Mouse (Mus musculus) naive thymus-derived CD4-positive, alpha-beta T cell, adult 2 months (primary cell): ENCODE measurements at regions not wholly inside any gene's neighbourhood (a gene's known extent, or its start where the extent isn't known, plus 50 kb on each side); places are given as distances from the start of the nearest gene placed in this dataset.

ENCODE experiments used
- DNase-seq: peaks from one replicate; pipeline ENCODE4 v3.0.0-alpha.2; 2011; ENCODE audit warnings: low read depth

DNA sequence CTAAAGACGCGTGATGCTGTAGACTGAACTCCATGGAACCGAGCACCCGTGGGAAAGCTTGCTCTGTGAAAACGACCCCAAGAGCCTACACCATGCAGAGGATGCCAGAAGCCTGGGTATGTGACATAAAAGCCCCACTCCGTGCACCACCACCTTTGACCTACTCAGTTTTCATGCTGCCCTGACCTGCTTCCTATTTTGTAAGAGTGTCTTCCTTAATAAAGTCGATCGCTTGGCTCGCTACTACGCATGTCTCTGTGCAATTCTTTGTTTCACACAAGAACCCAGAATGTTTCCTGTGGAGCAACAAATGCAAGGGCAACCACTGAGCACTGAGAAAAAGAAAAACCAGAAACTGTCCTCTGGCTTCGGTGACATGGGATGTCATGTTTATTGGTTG is 60.5 kb downstream of the Sec61b start:
- no peak for DNase-seq

DNA sequence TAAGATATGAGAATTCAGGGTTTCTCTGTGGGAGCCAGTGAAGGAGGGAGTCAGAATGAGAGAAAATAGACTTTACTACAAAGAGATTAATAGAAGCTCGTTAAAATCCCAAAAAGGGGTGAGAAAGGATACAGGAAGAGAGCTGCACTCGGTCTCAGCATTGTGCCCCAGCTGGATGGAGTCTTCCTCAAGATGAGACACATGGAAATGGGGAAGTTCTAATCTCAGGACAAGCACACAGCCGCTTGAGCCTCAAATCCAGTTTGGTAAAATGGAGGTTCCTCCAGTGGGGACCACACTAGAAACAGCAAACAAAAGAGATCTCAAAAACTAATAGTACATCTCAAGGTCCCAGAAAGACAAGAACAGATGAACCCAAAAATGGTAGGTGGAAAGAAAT is 93.2 kb downstream of the Sec61b start:
- no peak for DNase-seq

DNA sequence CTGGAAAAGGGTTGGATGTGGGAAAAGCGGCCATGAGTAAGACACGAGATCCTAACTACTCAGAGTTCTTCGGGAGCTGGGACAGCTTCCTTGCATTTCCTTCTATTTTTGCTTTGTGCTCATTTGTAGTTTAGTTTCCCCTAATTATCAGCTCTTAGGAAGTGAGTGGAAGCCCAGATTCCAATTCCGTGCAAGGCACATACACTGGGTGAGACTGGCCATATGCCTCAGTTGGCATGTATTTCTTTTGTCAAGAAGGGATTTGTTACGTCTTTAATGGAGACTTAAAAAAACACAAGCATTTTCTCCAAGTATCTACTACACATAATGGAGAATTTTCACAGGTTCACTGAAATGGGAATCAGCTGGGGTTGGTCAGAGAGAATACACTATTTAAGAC is 96.4 kb downstream of the Sec61b start:
- no peak for DNase-seq

DNA sequence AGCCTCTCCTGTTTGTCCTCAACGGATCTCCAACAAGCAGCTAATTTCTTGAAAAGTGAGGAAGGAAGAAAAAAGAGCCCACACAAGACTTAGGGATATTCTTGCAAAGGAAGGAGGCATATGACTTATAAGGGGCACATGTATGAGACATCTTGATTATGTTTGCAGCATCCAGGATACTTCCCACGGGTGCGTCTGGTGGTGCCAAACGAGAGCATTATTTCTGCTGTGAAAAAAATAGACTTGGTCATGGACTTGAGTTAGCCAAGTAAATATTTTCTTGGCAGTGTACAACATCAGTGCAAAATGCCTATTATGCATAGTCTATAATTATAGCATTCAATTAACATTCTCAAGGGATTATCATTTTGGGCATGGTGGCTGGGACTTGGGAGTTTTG is 101.6 kb downstream of the Sec61b start:
- no peak for DNase-seq

DNA sequence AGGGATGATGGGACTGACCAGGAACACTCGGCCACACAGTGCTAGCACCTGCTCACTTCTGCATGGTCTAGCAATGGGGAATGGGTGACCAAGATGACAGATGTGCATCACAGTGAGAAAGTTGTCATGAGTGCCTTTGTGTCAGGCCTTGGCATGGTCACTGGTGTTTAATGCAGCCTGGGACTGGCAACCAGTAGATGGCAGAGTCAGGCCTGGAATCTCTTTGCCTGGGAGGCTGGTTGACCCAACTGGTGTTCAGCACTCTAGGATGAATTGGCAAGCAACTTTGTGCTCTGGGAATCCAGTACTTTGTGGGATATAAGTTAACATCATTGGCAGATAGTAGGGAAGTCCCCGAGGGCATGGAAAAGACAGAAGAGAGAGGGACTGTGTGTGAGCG is 103.0 kb downstream of the Sec61b start:
- DNase-seq: no peak

DNA sequence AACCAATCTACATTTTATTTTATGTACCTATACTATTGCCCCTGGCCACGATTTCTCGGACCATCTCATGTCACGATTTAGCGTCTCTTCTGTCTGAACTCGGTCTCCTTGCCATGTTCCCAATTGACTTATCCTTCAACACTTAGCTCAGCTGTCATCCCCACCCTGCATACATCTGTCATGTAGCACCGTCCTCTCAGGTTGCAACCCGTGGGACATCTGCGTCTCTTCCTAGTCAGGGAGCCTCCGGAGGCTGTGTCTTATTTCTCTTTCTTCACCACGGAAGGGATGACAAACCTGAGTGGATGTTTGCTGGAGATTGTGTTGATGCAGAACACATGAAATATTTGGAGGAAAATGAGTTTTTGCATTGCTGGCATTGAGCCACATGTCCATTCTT is 104.2 kb downstream of the Sec61b start:
- no peak for DNase-seq

DNA sequence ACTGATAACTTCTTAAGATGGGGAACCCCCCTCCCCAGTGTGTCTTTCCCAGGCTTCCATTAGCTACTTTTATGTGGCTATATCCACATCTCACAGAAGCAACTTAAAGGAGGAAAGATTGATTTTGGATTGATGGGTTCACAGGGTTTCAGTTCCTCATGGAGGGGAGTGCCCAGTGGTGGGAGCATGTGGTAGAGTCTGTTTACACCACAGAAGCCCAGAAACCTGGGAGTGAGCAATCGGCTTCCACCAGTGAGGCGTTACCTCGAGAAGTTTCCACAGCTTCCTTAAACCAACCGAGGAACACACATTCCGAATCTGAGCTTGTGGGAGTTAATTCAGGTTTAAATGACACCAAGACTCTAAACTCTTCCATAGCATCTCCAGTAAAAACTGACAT is 106.1 kb downstream of the Sec61b start:
- DNase-seq: no peak

DNA sequence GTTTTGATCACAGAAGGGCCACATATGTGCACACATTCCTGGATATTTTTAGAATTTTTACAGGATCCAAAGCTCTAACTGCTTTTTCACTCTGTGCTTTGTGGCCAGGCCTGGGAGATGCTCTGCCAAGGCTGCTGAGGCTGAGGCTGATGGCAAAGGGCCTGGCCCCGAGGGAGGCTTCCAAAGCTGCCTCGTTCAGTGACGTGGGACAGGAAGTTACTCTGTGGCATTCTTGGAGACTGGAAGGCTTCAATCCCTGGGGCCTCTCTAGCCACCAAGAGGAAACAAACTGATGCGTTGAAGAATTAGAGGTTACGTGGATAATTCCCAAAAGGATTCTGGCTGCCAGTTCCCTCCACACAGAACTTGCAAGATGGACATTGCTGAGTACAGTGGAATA is 112.8 kb downstream of the Sec61b start:
- no peak for DNase-seq

DNA sequence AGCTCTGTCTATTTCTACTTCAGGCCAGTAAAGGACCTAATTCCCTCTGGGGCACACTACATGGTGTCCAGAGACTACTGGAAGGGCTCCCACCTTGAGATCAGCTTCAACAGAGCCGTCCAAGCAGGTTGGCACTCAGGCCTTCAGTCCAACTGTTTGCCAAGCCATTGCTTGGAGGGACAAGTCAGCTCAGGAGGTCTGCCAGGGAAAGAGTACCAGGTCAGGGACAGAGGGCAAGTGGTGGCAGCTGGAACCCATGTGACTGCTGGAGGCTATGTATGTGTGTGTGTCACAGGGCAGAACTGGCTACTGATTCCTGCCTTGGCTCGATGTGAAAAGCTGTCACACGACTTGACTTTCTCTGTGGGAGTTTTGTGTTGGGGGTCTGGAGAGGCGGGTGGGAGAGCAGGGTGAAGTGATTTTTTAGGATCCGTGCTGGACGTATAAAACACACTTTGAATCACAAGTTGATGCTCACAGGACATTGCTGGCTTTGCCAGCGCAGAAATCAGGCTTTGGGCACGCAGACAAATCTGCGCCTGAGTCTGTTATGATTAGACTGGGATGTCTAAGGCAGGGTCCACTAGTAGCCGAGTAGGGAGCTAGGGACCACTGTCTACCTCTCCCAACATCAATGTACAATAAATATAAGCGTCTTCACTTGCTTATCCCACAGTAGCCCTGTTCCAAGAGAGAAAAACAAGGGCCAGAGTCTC is 118.0 kb downstream of the Sec61b start:
- no peak for DNase-seq

DNA sequence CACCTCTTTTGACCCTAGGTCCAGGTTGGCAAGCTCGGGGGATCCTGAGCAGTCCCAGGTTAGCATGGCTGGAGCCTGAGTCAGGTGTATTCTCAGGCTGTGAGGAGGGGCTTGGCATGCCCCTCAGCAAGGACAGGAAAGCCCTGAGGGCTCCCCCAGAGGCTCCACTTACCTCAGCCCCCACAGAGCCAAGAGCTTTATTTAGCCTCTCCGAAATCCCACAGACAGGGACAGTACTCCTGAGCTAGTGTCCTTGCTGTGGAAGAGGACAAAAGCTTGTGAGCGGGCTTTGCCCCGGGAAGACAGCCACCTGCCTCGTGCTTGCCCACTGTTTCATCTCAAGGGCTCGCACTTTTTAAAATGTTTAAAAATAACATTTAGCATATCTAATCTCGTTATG is 118.7 kb downstream of the Sec61b start:
- no peak for DNase-seq

DNA sequence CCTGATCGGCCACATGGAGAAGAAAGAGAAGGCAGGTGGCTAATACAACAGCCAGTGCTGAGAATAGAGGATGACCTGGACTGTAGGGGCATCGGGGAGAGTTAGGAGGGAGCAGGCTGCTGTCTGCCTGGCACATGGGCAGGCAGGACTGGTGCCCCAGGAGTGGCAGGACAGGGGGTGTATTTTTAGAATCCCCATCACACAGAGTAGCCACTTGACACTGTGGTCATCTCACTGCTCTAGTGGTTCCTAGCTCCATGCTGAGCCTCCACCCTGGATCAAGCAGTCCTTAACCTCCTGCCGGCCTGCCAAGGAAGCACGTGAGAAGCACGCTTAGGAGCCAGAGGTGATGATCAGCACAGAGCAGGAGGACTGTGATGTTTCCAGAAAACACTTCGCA is 119.7 kb downstream of the Sec61b start:
- DNase-seq: no peak

DNA sequence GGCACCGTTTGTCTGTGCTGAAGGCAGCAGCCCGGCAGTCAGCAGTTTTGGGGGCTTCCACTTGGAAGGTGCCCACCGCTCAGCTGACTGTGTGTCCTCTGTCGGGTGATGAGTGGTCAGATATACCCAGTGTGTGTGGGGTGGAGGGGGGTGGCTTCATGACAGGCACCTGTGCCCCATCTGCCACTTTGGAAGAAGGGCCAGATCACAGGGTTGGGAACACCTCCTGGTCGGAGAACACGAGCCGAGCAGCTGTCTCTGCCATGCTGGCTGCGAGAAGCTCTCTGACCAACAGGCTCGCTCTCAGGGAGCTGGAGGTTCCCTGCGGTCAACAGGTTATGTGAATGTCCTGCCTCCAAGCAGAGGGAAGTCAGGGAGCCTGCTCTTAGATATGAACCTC is 121.4 kb downstream of the Sec61b start:
- no peak for DNase-seq

DNA sequence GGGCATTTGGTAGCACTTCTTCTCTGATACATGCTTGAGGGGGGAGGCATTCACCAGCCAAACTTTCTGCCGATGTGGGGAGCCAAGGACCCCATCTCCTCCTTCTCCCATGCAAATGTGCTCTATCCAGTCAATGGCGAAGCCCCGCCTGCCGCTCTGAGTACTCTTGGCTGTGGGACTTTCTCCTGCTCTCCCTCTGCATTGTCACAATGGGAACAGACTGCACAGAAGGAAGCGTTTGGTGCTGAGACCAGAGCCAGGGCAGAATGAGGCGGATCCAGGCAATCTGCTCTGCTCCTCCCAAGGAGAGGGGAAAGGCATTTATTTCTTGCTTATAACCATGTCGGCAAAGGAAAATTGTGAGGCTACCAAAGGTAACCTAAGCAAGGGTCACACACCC is 123.1 kb downstream of the Sec61b start:
- no peak for DNase-seq

DNA sequence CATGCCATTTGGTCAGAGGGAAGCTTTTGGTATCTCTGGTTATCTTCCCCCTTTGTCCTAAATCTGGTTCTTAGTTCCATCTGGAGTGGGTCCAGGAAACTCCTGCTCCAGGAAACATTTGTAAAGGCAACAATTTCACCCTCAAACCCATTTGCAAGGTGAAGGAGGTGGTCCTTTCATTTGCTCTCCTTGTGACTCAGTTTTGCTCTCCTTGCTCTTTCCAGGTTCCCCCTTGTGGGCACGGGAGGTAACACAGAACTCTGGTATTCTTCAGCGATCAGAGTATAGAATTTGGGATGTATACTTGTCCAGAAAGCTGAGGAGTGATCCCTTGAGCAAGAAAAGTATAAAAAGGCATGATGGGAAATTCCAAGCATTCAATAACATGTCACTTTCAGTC is 123.8 kb downstream of the Sec61b start:
- peak; percentile 11 for DNase-seq

DNA sequence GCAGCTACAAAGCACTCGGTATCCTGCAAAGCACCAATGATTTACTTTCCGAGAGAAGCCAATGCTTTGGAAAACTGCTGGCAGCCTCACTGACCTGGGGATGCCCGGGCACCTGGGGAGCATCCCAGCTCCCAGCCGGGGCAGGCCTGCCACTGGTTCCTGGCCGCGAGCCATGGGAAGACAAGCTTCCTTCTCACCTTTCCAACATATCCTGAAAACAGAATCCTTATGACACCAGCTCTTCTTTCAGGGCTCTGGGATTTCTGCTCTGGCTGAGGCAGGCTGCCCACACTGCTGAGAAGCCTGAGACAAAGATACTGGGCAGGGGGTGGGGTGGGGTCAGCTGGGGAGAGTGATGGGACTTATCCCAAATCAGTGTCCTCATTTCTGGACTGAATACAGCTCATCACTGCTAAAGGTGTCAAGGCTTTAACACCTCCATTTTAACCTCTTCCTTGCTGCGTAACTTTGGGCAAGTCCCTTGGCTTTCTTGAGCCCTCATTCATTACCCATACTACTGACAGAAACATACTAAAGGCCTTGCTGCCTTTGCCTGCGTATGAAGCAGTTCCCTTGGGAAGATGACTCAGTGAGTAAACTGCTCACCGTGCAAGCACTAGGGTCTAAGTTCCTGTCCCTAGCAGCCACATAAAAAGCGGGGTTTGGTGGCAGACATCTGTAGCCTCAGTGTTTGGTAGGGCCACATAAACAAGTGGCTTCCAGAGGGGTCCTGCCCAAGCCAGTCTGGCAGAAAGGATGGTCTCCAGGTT is 127.0 kb downstream of the Sec61b start:
- DNase-seq: no peak

DNA sequence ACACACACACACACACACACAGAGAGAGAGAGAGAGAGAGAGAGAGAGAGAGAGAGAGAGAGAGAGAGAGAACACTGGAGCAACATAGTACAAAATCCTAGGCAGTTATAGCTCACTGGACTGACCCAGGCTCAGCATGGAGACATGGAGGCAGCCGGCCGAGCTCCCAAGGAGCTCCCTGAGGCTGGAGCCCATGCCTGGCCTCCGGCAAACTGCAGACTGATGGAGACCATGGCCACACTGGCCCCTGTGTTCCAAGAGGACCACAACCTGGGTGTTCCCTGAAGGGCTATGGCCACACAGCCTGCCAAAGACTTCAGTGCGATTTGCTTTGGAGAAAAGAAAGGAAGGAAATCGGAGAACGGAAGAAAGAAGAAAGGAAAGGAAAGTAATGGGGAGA is 128.9 kb downstream of the Sec61b start:
- no peak for DNase-seq

DNA sequence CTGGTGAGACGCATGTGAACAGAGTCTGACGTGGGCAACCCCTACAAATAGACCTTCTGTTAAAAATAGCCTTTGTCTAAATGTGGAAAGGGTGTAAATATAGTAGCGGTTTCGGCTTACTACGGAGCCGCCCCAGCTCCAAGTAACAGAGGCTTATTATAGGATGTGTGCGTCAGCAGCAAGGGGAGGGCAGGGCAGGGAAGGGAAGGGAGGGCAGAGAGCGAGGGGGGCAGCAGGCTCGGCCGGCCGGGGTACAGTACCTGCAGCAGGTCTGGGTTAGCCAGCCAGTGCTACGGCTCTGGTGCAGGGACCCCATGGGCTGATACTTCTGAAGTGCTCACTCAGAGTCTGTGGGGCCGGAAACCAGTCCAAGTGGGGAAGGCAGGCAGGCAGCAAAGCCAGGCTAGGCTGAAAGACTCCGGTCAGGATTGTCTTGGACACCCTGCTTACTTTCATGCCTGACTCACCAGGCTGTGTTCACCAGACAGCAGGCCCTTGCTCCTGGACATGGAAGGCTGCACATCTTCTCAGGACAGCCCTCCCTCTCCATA is 129.5 kb downstream of the Sec61b start:
- no peak for DNase-seq

DNA sequence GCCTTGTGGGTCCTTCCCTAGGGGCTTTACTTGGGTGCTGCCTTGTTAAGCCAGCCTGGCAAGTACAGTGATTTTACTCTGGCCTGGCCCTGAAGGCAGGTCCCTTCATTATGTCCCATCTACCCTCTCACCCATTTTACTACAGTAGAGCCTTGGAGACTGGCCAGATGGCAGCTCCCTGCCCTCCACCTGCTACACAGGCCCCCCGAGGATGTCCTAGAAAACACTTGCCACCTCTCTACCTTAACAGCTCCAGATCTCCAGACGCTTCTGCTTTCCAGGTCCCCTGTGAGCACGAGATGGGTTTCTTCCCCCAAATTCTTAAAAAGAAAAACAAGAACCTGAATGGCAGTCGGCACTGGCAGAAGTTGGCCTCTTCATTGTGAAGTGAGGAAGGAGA is 131.2 kb downstream of the Sec61b start:
- DNase-seq: no peak

DNA sequence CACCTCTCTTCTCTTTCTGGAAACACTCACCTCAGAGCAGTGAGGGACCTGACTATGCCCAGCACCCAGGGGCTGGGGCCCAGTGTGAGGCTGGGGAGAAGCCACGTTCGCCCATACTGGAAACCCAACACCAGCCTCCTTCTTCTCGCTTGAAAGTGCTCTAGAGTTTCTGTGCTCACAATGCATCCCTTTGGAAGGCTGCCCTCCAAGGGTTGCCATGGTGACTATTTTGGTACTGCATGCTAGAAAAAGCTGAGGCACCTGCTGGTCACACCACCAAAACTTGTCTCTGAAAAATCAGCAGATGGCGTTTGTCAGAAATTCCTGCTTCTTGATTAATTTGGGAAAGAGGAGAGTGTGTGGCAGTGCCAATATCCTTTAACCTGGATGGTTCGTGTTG is 134.2 kb downstream of the Sec61b start:
- DNase-seq: no peak

DNA sequence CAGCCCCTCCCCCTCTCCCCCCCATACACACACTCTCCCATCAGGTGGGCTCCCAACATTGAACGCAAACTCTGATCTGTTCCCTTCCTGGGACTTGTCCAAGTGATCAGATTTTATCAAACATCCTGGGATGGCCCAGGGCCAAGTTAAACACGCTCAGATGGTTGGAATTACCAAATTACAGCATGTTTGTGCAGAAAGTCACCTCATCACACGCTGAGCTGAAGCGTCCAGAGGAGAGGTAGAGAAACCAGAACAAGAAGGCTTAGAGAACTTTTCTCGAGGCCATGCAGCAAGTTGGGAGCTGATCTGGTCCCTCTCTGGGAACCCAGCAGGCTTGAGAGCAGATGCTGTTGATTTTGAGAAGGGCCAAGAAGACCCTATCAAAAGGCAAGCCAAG is 136.5 kb downstream of the Sec61b start:
- no peak for DNase-seq

DNA sequence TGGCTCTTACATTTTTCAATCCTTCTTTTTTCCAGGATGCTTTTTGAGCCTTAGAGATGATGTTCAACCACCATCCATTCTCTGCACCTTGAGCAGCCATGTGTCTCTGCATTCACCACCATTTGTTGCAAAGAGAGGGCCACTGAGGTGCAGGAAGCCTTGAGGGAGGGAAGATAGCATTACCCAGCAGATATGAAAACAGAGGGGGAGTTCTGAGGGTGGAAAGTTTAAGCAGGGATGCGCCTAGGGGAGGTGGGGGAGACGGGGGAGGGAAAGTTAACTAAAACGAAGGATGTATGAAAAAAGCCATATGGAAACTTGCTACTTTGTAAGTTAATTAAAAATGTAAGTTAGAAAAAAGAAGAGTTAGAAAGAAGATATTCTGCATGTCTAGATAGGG is 142.1 kb downstream of the Sec61b start:
- no peak for DNase-seq

DNA sequence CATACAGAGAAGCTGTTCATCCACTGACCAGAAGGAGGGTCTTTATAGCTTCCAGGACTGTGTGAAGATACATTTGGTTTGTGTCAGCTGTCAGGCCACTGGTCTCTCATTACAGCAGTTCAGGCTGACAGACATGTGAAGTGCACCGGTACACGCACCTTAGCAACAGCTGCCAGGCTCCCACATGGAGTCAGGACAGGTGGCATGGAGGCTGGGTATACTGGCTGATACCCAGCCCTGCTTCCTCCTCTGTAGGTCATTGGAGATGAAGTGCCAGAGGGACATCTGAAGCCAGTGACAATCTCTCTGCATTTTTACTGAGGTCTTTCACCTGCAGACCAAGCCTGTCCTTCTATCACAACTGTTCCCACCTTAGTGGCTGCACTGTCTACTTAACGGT is 146.2 kb downstream of the Sec61b start:
- DNase-seq: no peak

DNA sequence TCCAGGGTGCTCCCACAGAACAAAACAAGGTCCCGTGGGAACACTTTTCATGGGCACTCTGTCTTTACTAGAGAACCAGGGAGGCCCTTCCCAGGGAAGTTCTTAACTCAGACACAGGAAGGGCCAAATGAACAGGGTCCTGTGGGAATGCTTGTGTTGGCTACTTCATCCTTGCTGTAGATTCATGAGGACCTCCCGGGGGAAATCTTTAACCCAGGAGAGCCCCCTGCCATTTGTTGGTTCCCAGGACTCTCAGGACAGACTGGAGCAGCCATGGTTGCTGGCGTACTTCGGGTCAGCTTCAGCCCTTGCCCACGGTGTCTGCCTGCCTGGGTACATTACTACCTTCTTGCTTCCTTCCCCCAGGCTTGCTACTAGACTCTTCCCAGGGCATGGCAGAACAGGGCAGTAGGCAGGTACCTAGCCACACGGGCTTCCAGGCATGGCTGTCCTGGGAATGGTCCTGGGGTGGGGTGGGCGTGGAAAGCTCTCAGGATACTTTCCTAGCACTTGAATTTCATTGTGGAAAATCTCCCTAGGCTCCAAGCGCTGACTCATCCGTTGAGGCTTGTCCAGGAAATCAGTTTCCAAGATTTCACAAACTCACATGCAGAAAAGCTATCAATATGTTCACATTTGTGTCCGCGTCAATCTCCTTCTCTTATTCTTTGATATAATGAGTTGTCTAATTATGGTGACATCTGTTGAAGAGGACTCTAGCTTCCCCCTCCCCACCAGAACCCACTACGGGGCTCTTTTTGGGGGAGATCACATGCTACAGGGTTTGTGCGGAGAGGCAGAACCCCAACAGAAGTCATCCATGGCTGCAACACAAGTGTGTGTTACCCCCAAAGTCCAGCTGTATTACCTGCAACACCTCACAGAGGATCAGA is 148.6 kb downstream of the Sec61b start:
- DNase-seq: no peak
